Mouse (Mus musculus) liver, adult 2 months (tissue): Measurements from ENCODE around the gene Aktip. TPM values are rescaled to one million over a fixed set of nuclear protein-coding genes. Genes with fewer than 3 reads are reported as not detected.

Experiments used
- DNase-seq: peaks from one replicate; pipeline ENCODE4 v3.0.0-alpha.2; 2011; ENCODE audit warnings: low read depth, low spot score; ENCODE audit errors: extremely low read depth
- H3K27ac ChIP-seq: fragments of 200-500 bp; replicated peaks from 2 replicates; pipeline ENCODE4 v1.5.1; 2012; ENCODE audit warnings: low read depth, mild to moderate bottlenecking, control low read depth, inconsistent platforms, low read length; ENCODE audit not compliant: insufficient read depth
- H3K27me3 ChIP-seq: fragments of 200-500 bp; 2 replicates; pipeline ENCODE4 v1.6.1; 2012; ENCODE audit warnings: mild to moderate bottlenecking, moderate library complexity, low read length, inconsistent platforms; ENCODE audit not compliant: control insufficient read depth, insufficient read depth
- H3K36me3 ChIP-seq: fragments of 200-500 bp; 2 replicates; pipeline ENCODE4 v1.6.1; 2012; ENCODE audit warnings: low read length, inconsistent platforms; ENCODE audit not compliant: control insufficient read depth, insufficient read depth
- H3K4me1 ChIP-seq: fragments of 200-500 bp; 2 replicates; pipeline ENCODE4 v1.6.1; 2011; ENCODE audit warnings: low read length; ENCODE audit not compliant: control insufficient read depth, insufficient read depth
- H3K4me3 ChIP-seq: fragments of 200-500 bp; 2 replicates; pipeline ENCODE4 v1.5.1; 2011; ENCODE audit warnings: low read depth, mild to moderate bottlenecking, control low read depth, low read length, moderate library complexity; ENCODE audit not compliant: insufficient read depth
- H3K79me2 ChIP-seq: fragments of 200-500 bp; 2 replicates; pipeline ENCODE4 v1.6.1; 2012; ENCODE audit warnings: inconsistent platforms, mild to moderate bottlenecking, low read length, moderate library complexity; ENCODE audit not compliant: control insufficient read depth, insufficient read depth
- H3K9ac ChIP-seq: fragments of 200-500 bp; 2 replicates; pipeline ENCODE4 v1.6.1; 2012; ENCODE audit warnings: low read depth, mild to moderate bottlenecking, control low read depth, inconsistent platforms, low read length
- CTCF ChIP-seq: fragments of 200-500 bp; IDR thresholded peaks from 2 replicates; pipeline ENCODE4 v1.5.1; 2011; ENCODE audit warnings: low read depth, low read length, control low read depth
- POLR2A ChIP-seq: fragments of 200-500 bp; IDR thresholded peaks from 2 replicates; pipeline ENCODE4 v1.6.1; 2011; ENCODE audit warnings: low read length, control low read depth; ENCODE audit not compliant: insufficient read depth; ENCODE audit errors: extremely low read depth
- WGBS: fragments of 180-500 bp; shearing (Covaris S2); methylation state at CpG from one replicate; pipeline ENCODE4 v1.1.7; 2018; 5-methylcytosine and 5-hydroxymethylcytosine counted together
- polyA plus RNA-seq: library from polyadenylated mRNA; depleted of rRNA; stranded (reverse); fragments of >200 nt; gene quantifications from 2 replicates; pipeline ENCODE4 v1.2.3, GENCODE M21; 2012
- total RNA-seq: library from RNA; depleted of rRNA; stranded (reverse); fragments of >200 nt; gene quantifications from 2 replicates; pipeline ENCODE4 v1.2.3, GENCODE M21; 2014

The Aktip gene
- total and polyA plus RNA-seq, 2 experiments = 8.9 to 9.9 TPM

DNA sequence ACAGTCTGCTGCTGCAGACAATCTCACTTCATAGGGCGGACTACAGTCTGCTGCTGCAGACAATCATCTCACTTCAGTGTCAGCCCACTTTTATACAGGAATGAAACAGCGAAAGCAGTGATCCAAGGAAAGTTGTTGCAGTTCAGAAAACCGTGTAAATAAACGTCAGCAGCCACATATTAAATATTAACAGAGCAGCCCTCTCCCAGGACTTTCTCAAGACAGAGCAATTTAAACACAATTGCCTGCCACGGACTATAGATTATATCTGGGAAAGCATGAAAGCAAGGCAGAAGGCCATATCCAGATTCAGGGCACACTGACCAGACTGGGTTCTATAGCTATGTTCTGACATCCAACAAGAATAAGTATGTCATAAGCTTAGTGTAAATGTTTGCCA, 105.6 kb downstream of the Aktip start:
- peak; percentile 40 for DNase-seq
- H3K27me3 ChIP-seq = no peaks in the 10 kb centered on the region
- H3K9ac ChIP-seq = no peak overlapping the region
- H3K4me3 ChIP-seq = no peak overlapping the region
- peaks cover 62% of the 10 kb centered on the region for H3K36me3 ChIP-seq
- H3K4me1 ChIP-seq = no peaks in the 10 kb centered on the region
- no peak overlapping the region for H3K27ac ChIP-seq
- TF ChIP-seq CTCF (no peak), POLR2A (no peak)
- WGBS = 34% methylated on average over 5 of the region's 5 CpGs
- no peaks in the 10 kb centered on the region; the same call in 1 of the 2 replicates for H3K79me2 ChIP-seq

DNA sequence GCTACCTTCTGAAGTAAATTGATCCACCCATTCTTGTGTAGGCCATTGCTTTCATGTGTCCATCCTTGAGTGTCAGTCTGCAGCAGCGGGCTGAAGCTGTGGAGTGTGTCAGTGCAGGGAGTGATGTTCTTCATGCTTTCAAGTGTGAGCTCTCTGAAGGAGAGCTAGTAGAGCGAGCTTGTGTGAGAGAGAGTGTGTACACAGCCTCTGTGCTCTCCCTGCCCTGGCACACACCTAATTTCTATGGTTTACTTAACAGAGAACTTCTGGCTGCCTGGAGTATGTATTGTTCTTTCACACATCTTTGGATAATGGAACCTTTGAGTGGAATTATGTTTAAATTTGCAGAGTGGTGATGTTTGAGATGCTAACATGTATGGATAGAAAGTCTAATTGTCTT, 110.2 kb downstream of the Aktip start:
- no peaks in the 10 kb centered on the region for H3K27me3 ChIP-seq
- no peak overlapping the region for H3K9ac ChIP-seq
- no peak for DNase-seq
- H3K27ac ChIP-seq = no peak overlapping the region
- TF ChIP-seq CTCF = no peak
- TF ChIP-seq POLR2A = no peak
- H3K4me1 ChIP-seq = no peaks in the 10 kb centered on the region
- H3K79me2 ChIP-seq = no peaks in the 10 kb centered on the region; the same call in 1 of the 2 replicates
- peaks cover 66% of the 10 kb centered on the region for H3K36me3 ChIP-seq
- H3K4me3 ChIP-seq = no peak overlapping the region
- 93% methylated on average over 2 of the region's 2 CpGs for WGBS

DNA sequence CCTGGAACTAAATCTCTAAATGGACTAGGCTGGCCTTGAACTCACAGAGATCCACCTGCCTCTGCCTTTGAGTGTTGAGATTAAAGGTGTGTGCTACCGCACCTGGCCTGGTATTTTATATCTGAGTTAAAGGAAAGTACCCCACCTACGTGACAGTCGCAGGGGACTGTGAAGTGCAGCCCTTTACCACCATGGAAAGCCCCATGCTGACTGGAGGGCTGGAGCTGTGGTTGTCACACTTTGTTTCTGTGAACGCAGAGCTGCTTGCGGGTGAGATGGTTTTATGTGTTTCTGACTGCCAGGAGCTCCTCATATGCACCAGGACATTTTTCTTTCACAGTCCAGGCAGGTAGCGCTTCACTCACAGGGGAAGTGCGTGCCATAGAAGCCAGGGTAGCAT, 111.3 kb downstream of the Aktip start:
- WGBS = 96% methylated on average over 7 of the region's 7 CpGs
- H3K27me3 ChIP-seq = no peaks in the 10 kb centered on the region
- no peak for DNase-seq
- H3K79me2 ChIP-seq = no peaks in the 10 kb centered on the region; the same call in 1 of the 2 replicates
- no peaks in the 10 kb centered on the region for H3K4me1 ChIP-seq
- H3K9ac ChIP-seq = no peak overlapping the region
- H3K27ac ChIP-seq = no peak overlapping the region
- H3K36me3 ChIP-seq = peaks cover 73% of the 10 kb centered on the region
- no peak overlapping the region for H3K4me3 ChIP-seq
- TF ChIP-seq CTCF (no peak), POLR2A (no peak)

DNA sequence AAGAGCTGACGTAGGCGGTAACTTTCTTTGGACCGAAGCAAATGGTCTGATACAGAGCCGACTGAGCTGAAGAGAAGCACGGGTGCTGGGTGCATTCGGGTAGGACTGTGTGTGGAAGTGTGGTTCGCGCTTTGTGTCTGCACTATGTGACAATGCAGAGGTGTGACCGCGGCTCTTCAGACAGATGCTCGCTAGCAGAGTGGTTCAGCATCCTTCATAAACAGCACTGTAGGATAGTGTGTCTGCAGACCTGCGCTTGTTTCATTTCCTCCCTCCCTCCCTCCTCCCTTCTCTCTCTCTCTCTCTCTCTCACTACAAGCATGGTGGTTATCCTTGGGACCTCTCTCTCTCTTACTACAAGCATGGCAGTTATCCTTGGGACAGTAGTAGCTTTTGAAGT, 117.3 kb downstream of the Aktip start:
- 76% methylated on average over 12 of the region's 12 CpGs for WGBS

DNA sequence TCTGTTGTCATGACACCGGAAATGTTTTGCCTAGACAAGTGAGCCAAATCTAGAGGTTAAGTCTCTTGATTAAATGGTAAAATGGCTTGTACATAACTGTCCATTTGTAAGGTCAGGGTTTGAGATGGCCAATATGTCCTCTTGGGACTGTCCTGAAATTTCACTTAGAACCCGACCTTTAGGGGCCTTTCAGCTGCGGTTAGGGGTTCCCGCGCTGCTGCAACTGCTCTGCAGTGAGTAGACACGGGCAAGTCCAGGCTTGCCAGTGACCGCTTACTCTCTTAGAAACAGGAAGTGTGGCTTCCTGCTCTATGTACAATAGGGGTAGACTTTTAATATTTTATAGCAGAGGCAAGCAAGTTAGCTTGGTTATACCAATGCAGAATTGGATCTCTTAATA, 117.9 kb downstream of the Aktip start:
- Histone ChIP-seq H3K36me3 (peaks cover 58% of the 10 kb centered on the region), H3K27me3 (no peaks in the 10 kb centered on the region), H3K9ac (no peak overlapping the region), H3K27ac (no peak overlapping the region), H3K79me2 (no peaks in the 10 kb centered on the region; the same call in 1 of the 2 replicates), H3K4me1 (no peaks in the 10 kb centered on the region), H3K4me3 (no peak overlapping the region)
- TF ChIP-seq CTCF (no peak), POLR2A (no peak)
- no peak for DNase-seq
- 77% methylated on average over 7 of the region's 7 CpGs for WGBS

More for the DNA sequence above, 117.3 kb downstream of the Aktip start:
- peaks cover 57% of the 10 kb centered on the region for H3K36me3 ChIP-seq
- TF ChIP-seq CTCF (no peak), POLR2A (no peak)
- no peak overlapping the region for H3K27ac ChIP-seq
- no peak for DNase-seq
- no peaks in the 10 kb centered on the region; the same call in 1 of the 2 replicates for H3K79me2 ChIP-seq
- H3K4me1 ChIP-seq = no peaks in the 10 kb centered on the region
- no peaks in the 10 kb centered on the region for H3K27me3 ChIP-seq
- no peak overlapping the region for H3K9ac ChIP-seq
- no peak overlapping the region for H3K4me3 ChIP-seq

DNA sequence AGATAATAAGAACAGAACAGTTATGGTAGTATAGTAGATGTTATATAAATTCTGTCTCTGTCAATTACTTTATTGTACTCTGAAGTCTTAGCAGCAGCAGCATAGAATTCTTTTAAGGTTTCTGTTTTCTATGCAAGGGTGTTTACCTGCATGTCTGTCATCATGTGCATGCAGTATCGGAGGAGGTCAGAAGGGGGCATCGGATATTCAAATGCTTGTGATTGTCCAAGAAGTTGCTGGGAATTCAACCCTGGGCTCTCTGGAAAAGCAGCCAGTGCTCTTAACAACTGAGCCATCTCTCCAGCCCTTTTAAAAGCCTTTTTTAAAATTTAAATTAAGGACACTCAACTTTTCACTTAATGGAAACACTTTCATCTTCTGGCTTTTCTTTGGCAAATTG, 120.1 kb downstream of the Aktip start:
- TF ChIP-seq POLR2A = no peak
- TF ChIP-seq CTCF = no peak
- peaks cover 56% of the 10 kb centered on the region for H3K36me3 ChIP-seq
- 96% methylated on average over 2 of the region's 2 CpGs for WGBS

More for the DNA sequence above, 120.1 kb downstream of the Aktip start:
- Histone ChIP-seq H3K4me1 (no peaks in the 10 kb centered on the region), H3K27me3 (no peaks in the 10 kb centered on the region), H3K79me2 (no peaks in the 10 kb centered on the region; the same call in 1 of the 2 replicates), H3K4me3 (no peak overlapping the region), H3K9ac (no peak overlapping the region), H3K27ac (no peak overlapping the region)
- no peak for DNase-seq
